Mouse (Mus musculus): ENCODE measurements at regions not wholly inside any gene's neighbourhood (a gene's known extent, or its start where the extent isn't known, plus 50 kb on each side); places are given as distances from the start of the nearest gene placed in this dataset.

DNA sequence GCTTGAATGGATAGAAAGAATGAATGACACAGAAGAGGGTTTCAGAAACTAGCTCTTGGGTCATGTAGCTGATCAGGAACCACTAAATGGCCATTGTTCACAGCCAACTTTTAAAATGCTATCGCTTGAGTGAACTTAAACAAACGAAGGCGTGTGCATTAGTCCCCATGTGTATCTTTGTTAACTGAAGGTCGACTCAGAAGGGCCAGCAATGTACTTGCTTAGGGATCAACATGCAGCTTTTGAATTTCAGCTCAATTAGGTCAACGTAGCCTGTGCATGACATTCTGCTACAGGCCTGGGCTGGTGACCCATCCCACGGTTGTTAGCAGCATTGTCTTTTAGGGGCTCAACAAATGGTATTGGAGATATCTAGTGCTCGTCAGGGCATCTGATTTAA, 127.1 kb upstream of the Pik3r1 start:
- H3K27ac ChIP-seq: no peak overlapping the region
- no peaks in the 10 kb centered on the region for H3K36me3 ChIP-seq
- no peaks in the 10 kb centered on the region for H3K9me3 ChIP-seq
- H3K27me3 ChIP-seq (ENCODE audit: insufficient read depth, poor library complexity, severe bottlenecking): no peaks in the 10 kb centered on the region
- peaks cover 8% of the 10 kb centered on the region; the same call in 1 of the 2 replicates for H3K4me1 ChIP-seq (replicated peaks)
- no peak for DNase-seq (ENCODE audit: low spot score)
- WGBS: 59% methylated on average over 7 of the region's 7 CpGs
- no peak overlapping the region for H3K4me3 ChIP-seq

DNA sequence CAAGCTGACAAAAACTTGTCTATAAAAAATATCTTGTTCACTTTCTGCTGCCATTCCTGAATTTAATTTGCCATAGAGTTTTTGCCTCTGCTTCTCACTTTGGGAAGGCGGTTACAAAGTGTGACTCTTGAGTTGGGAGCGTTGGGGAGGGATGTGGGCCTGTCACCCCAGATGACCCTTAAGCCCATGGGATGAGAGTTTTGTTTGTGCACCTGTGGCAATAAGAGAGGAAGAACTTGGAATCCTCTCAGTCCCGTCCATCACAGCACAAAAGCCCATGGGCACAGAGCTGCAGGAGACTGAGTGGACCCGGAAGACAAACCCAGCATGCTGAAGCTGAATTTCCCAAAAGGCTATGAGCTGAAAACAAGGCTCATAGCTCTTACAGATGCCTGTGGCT, 127.7 kb upstream of the Pik3r1 start:
- no peak overlapping the region for H3K27ac ChIP-seq
- H3K4me1 ChIP-seq (replicated peaks): peaks cover 8% of the 10 kb centered on the region; the same call in 1 of the 2 replicates
- H3K27me3 ChIP-seq (ENCODE audit: insufficient read depth, poor library complexity, severe bottlenecking): no peaks in the 10 kb centered on the region
- no peak overlapping the region for H3K4me3 ChIP-seq
- 47% methylated on average over 4 of the region's 4 CpGs for WGBS
- no peaks in the 10 kb centered on the region for H3K9me3 ChIP-seq
- DNase-seq (ENCODE audit: low spot score): no peak
- H3K36me3 ChIP-seq: no peaks in the 10 kb centered on the region

DNA sequence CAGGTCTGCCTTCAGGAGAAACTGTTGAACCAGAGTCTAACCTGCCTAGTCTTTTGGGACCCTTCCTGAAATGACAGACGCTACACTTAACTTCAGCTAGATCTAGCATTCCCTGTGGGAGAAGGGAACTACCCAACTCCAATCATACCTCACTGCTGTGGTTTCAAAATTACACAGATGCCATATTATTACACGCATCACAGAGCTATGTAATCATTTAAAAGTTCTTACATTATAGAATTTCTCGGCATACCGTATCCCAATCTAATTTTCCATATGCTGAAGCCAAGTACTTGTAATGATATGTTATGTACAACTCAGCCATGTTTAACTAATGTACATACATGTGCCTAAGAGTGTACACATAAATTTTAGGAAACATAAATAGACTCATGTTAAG, 128.9 kb upstream of the Pik3r1 start:
- DNase-seq (ENCODE audit: low spot score): no peak
- no peaks in the 10 kb centered on the region for H3K9me3 ChIP-seq
- no peak overlapping the region for H3K4me3 ChIP-seq
- H3K27ac ChIP-seq: no peak overlapping the region
- H3K36me3 ChIP-seq: no peaks in the 10 kb centered on the region
- no peaks in the 10 kb centered on the region for H3K27me3 ChIP-seq (ENCODE audit: insufficient read depth, poor library complexity, severe bottlenecking)
- H3K4me1 ChIP-seq (replicated peaks): peaks cover 8% of the 10 kb centered on the region; the same call in 1 of the 2 replicates
- 94% methylated on average over 4 of the region's 4 CpGs for WGBS

DNA sequence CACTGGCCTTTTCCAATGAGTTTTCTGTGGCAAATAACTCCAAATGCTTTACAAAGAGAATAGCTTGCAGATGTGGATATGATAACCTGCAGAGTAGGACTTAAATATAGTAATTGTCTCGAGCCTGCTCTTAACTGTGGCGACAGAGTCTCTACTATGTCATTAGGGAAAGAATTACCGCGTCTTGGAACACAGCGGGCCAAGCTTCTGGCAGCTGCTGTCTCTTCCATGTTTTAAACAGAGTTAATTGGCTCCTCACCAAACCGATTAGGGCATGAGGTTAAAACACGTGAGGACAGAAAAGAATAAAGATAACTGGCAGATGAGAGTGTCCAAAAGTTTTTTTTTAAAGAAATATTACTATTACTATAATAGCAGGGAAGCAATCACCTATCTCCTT, 134.2 kb upstream of the Pik3r1 start:
- Histone ChIP-seq H3K27ac (no peak overlapping the region), H3K27me3 (ENCODE audit: insufficient read depth, poor library complexity, severe bottlenecking) (no peaks in the 10 kb centered on the region), H3K4me3 (no peak overlapping the region), H3K9me3 (no peaks in the 10 kb centered on the region), H3K4me1 (replicated peaks) (no peaks in the 10 kb centered on the region), H3K36me3 (no peaks in the 10 kb centered on the region)
- WGBS: 83% methylated on average over 7 of the region's 7 CpGs
- no peak for DNase-seq (ENCODE audit: low spot score)

DNA sequence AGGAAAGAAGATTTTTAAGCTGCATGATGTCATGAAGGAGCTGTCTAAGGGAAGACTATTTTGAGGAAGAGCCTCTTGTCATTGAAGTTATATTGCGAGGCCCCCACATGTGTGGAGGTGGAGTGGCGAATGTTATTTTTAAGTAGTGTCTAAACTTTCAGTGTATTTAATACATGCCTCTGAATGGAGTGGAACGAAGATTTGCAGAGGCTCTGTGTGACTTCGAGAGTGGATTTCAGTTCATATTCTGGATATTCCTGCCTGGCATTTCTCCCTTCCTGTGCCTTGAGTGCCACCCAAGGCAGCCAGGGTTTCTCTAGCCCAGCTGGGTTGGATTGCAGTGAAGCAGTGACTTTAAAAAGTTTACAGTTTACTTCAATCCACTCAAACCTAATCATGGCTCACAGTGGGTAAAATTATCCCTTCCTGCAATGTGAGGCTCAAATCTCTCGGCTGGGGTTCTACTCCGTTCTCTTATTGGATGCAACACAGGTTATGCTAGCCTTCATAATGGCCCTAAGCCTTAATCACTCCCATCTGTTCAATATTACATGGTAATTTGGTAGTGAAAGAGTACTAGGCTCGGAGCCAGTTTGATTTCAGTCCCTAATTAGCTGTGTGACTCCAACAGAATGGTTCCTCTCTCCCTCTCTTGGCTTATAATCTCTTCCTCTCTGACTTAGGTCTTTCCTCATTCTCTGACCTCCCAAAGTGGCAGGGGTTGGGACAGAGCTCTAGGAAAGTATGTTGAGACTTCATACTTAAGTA, 138.1 kb upstream of the Pik3r1 start:
- Histone ChIP-seq H3K27me3 (ENCODE audit: insufficient read depth, poor library complexity, severe bottlenecking) (no peaks in the 10 kb centered on the region), H3K27ac (no peak overlapping the region), H3K4me1 (replicated peaks) (no peaks in the 10 kb centered on the region), H3K36me3 (no peaks in the 10 kb centered on the region), H3K9me3 (no peaks in the 10 kb centered on the region), H3K4me3 (no peak overlapping the region)
- WGBS: 81% methylated on average over 7 of the region's 7 CpGs
- no peak for DNase-seq (ENCODE audit: low spot score)

DNA sequence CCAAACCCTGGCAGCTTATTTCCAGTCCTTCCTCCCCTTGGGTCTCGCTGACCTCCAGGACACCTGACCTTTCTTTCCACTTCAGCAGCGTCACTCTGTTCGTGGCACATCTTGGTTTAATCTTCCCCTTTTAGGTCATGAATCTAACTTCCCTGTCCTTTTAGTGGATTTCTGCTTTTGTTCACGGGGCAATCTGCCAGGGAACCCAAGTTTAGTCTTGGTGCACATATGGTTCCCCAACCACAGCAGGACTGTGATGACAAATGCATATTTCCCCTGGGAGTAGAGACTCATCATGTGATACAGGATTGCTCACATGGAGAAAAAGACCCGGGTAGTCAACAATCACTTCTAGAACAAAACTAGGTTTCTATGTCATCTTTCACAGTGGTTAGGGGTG, 141.0 kb upstream of the Pik3r1 start:
- no peak for DNase-seq (ENCODE audit: low spot score)
- Histone ChIP-seq H3K4me3 (no peak overlapping the region), H3K9me3 (no peaks in the 10 kb centered on the region), H3K27me3 (ENCODE audit: insufficient read depth, poor library complexity, severe bottlenecking) (no peaks in the 10 kb centered on the region), H3K27ac (no peak overlapping the region), H3K36me3 (no peaks in the 10 kb centered on the region), H3K4me1 (replicated peaks) (no peaks in the 10 kb centered on the region)
- 68% methylated on average over 5 of the region's 5 CpGs for WGBS

DNA sequence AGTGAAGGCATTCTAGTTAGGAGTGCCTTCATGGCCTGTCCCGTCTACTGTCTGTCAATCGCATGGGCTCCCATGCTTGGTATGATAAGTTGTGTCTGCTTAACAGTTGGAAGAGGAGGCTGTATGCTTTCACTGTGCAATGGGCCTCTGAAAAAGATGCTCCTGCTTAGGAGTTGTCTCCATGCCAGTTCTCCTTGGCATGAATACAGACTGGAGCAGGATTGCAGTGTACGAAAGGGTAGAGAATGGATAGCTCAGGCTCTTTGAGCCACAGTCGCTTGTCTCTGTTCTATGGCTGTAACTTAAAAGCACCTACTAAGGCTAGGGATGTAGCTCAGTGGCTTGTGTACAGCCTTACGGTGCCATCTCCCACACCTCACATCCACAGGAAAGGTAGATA, 142.7 kb upstream of the Pik3r1 start:
- H3K9me3 ChIP-seq: no peaks in the 10 kb centered on the region
- H3K4me3 ChIP-seq: no peak overlapping the region
- WGBS: 95% methylated on average over 5 of the region's 5 CpGs
- H3K27me3 ChIP-seq (ENCODE audit: insufficient read depth, poor library complexity, severe bottlenecking): no peaks in the 10 kb centered on the region
- H3K4me1 ChIP-seq (replicated peaks): peaks cover 4% of the 10 kb centered on the region; the same call in 1 of the 2 replicates
- DNase-seq (ENCODE audit: low spot score): no peak
- no peak overlapping the region for H3K27ac ChIP-seq
- no peaks in the 10 kb centered on the region for H3K36me3 ChIP-seq

DNA sequence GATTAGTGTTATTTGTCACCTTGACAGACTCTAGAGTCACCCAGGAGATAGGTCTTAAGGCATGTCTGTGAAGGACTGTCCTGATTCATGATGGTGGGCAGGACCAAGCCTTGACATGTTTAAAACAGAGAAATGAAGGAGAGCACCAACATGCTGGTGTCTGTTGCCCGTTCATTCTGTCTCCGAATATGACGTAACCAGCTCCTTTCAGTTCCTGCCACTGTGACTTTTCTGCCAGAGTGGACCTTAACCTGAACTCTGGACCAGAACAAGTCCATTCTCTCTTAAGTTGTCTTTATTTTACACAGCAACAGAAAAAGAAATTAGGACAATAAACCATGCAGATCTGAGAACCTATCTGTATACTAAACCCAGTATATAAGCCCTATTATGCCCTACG, 146.1 kb upstream of the Pik3r1 start:
- Histone ChIP-seq H3K36me3 (no peaks in the 10 kb centered on the region), H3K4me3 (no peak overlapping the region), H3K4me1 (replicated peaks) (peaks cover 4% of the 10 kb centered on the region; the same call in 1 of the 2 replicates), H3K27ac (no peak overlapping the region), H3K9me3 (no peaks in the 10 kb centered on the region), H3K27me3 (ENCODE audit: insufficient read depth, poor library complexity, severe bottlenecking) (no peaks in the 10 kb centered on the region)
- WGBS: 94% methylated on average over 4 of the region's 4 CpGs
- DNase-seq (ENCODE audit: low spot score): no peak

DNA sequence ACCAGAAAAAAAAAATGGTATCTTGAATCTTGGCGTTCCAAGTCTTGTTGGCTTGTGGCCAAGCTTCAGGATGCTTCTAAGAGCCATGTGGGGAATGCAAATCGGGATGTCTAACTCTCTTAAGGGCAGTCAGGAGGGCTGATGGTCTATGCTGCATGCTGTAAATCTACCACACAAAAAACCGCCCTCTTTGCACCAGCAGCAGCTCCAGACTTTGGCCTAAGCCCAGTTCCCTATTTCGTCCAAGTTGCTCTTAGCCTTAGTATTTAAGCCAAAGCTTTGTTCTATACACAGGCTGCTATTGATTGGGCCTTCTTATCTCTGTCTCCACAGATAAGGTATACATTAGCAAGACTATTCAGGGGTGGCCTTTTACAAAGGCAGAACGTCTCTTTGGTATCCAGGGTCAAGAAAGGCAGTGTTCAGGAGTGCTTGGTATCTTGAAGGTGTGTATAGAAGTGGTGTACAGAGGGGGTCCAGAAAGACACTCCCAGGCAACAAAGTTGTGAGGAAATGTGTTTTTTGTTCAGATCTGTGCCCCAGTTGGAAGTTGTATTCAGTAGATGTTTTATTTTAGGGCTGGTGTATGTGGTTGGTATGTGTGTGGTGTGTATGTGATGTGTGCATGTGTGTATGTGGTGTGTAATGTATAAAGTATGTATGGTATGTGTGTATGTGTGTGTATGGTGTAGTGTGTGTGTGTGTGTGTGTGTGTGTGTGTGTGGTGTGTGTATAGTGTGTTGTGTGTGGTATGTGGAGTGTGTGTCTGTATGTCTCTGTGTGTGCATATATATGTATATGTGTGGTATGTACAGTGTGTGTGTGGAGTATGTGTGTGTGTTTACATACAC, 146.9 kb upstream of the Pik3r1 start:
- 82% methylated on average over 5 of the region's 5 CpGs for WGBS
- DNase-seq (ENCODE audit: low spot score): no peak
- no peaks in the 10 kb centered on the region for H3K36me3 ChIP-seq
- H3K27ac ChIP-seq: no peak overlapping the region
- no peaks in the 10 kb centered on the region for H3K27me3 ChIP-seq (ENCODE audit: insufficient read depth, poor library complexity, severe bottlenecking)
- H3K4me1 ChIP-seq (replicated peaks): peaks cover 4% of the 10 kb centered on the region; the same call in 1 of the 2 replicates
- no peaks in the 10 kb centered on the region for H3K9me3 ChIP-seq
- H3K4me3 ChIP-seq: no peak overlapping the region

DNA sequence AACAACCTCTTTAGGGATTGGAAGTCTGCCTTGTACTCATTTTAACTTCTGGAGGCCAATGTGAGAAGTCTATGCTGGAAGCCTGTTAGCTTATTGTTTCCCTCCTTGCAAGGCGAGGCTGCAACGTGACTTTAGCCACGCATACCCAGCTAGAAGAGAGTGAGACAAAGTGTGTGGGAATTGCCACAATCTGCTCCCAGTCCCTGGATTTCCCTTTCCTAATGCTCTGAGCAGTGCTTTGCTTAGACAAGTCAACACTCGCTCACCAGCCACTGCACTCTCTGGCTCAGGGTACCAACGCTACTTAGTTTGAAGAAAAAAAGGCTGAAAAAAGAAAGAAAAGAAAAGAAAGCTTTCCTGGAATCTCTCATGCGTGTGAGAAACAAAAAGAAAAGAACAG, 147.5 kb upstream of the Pik3r1 start:
- no peaks in the 10 kb centered on the region for H3K27me3 ChIP-seq (ENCODE audit: insufficient read depth, poor library complexity, severe bottlenecking)
- no peak for DNase-seq (ENCODE audit: low spot score)
- 56% methylated on average over 6 of the region's 6 CpGs for WGBS
- H3K4me1 ChIP-seq (replicated peaks): peaks cover 4% of the 10 kb centered on the region; the same call in 1 of the 2 replicates
- no peaks in the 10 kb centered on the region for H3K36me3 ChIP-seq
- H3K4me3 ChIP-seq: no peak overlapping the region
- H3K9me3 ChIP-seq: no peaks in the 10 kb centered on the region
- H3K27ac ChIP-seq: no peak overlapping the region

DNA sequence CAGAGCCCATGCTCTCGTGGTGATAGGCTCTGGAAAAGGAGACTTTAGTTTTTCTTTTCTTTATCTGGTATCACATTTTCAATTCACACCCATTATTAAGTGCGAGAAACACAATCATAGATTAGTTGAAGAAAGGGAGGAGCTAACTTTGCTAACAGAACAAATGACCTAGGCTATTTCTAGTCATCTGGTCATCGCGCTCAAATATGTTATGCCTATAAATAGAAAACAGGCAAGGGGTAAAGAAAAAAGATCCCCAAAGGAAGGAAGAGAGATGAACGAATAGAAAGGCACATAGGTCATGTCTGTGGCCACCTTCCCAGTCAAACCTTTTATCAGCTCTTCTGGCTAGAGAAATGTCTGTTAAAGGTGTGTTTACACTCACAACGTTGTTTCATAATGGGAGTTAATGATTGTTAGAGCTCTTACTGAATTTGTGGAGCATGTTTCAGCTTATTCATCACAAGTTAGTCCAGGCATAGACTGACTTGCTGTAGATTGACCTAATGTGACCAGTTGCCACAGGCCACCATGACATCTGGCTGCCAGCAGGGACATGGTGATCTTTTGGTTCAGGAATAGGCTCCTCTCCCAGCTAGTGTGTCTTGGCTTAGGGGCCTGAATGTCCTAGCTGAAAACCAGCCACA, 148.1 kb upstream of the Pik3r1 start:
- no peaks in the 10 kb centered on the region for H3K27me3 ChIP-seq (ENCODE audit: insufficient read depth, poor library complexity, severe bottlenecking)
- 76% methylated on average over 6 of the region's 6 CpGs for WGBS
- DNase-seq (ENCODE audit: low spot score): no peak
- H3K9me3 ChIP-seq: no peaks in the 10 kb centered on the region
- H3K27ac ChIP-seq: no peak overlapping the region
- peaks cover 4% of the 10 kb centered on the region; the same call in 1 of the 2 replicates for H3K4me1 ChIP-seq (replicated peaks)
- no peak overlapping the region for H3K4me3 ChIP-seq
- no peaks in the 10 kb centered on the region for H3K36me3 ChIP-seq

DNA sequence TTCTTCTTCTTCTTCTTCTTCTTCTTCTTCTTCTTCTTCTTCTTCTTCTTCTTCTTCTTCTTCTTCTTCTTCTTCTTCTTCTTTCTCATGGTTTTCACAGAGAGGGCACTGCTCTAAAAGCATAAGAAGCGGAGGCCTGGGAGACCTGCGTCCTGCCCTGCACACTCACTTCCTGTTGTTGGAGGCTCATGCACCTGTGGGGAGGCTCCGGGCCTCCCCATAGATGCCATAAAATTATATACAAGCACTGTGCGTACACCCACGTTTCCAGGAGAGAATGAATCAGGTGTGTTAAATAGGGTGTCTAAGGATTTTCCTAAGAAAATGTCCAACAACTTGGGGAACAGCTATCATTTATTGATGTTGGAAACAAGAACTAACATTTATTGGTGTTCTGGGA, 148.9 kb upstream of the Pik3r1 start:
- no peak for DNase-seq (ENCODE audit: low spot score)
- 96% methylated on average over 5 of the region's 5 CpGs for WGBS
- no peak overlapping the region for H3K27ac ChIP-seq
- no peaks in the 10 kb centered on the region for H3K27me3 ChIP-seq (ENCODE audit: insufficient read depth, poor library complexity, severe bottlenecking)
- peaks cover 4% of the 10 kb centered on the region; the same call in 1 of the 2 replicates for H3K4me1 ChIP-seq (replicated peaks)
- no peak overlapping the region for H3K4me3 ChIP-seq
- no peaks in the 10 kb centered on the region for H3K36me3 ChIP-seq
- no peaks in the 10 kb centered on the region for H3K9me3 ChIP-seq

DNA sequence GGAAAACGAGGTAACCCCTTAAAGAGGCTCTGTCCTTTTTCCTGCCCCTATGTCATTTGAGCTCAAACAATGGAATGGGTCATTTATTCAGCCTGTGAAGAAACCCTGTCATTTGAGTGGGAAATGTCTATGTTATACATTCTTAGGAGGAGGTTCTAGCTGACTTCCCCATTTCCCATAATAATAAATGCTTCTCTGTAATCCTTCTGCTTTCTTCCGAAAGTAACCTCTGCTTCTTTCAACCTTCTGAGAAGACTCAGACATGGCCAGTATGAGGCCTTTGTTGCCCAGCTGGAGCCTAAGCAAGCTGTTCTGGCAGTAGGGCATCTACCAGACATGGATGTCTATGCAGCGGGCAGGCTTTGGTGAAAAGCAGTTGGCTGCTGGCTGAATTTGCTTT, 150.2 kb upstream of the Pik3r1 start:
- no peaks in the 10 kb centered on the region for H3K27me3 ChIP-seq (ENCODE audit: insufficient read depth, poor library complexity, severe bottlenecking)
- no peaks in the 10 kb centered on the region for H3K36me3 ChIP-seq
- DNase-seq (ENCODE audit: low spot score): no peak
- no peak overlapping the region for H3K4me3 ChIP-seq
- 86% methylated on average over 3 of the region's 3 CpGs for WGBS
- H3K9me3 ChIP-seq: no peaks in the 10 kb centered on the region
- peaks cover 4% of the 10 kb centered on the region; the same call in 1 of the 2 replicates for H3K4me1 ChIP-seq (replicated peaks)
- H3K27ac ChIP-seq: no peak overlapping the region
